Mouse (Mus musculus): ENCODE data around the gene Osbpl10.

Osbpl10 gene

GRCm38 (mm10) chr9:115034788-115035187, 56.4 kb downstream of the Osbpl10 start:
- DNase-seq = no peak

GRCm38 (mm10) chr9:115038215-115038614, 59.8 kb downstream of the Osbpl10 start:
- DNase-seq = no peak

GRCm38 (mm10) chr9:115038686-115039085, 60.3 kb downstream of the Osbpl10 start:
- no peak for DNase-seq

GRCm38 (mm10) chr9:115039245-115039644, 60.9 kb downstream of the Osbpl10 start:
- no peak for DNase-seq

GRCm38 (mm10) chr9:115042571-115042970, 64.2 kb downstream of the Osbpl10 start:
- no peak for DNase-seq

- DNase-seq = no peak
Measured at GRCm38 (mm10) chr9:115042971-115043706, 64.8 kb downstream of the Osbpl10 start.

- DNase-seq = no peak
Measured at GRCm38 (mm10) chr9:115043881-115044770, 65.8 kb downstream of the Osbpl10 start.

GRCm38 (mm10) chr9:115045087-115045800, 66.9 kb downstream of the Osbpl10 start:
- DNase-seq = no peak

- DNase-seq = no peak
Measured at GRCm38 (mm10) chr9:115046701-115047100, 68.3 kb downstream of the Osbpl10 start.

GRCm38 (mm10) chr9:115048340-115048739, 70.0 kb downstream of the Osbpl10 start:
- DNase-seq = no peak

- DNase-seq = no peak
Measured at GRCm38 (mm10) chr9:115048861-115049260, 70.5 kb downstream of the Osbpl10 start.

- no peak for DNase-seq
Measured at GRCm38 (mm10) chr9:115049981-115050720, 71.8 kb downstream of the Osbpl10 start.

GRCm38 (mm10) chr9:115051976-115052375, 73.6 kb downstream of the Osbpl10 start:
- no peak for DNase-seq

- DNase-seq = no peak
Measured at GRCm38 (mm10) chr9:115053779-115054178, 75.4 kb downstream of the Osbpl10 start.

- no peak for DNase-seq
Measured at GRCm38 (mm10) chr9:115055041-115055830, 76.9 kb downstream of the Osbpl10 start.

GRCm38 (mm10) chr9:115058806-115059205, 80.4 kb downstream of the Osbpl10 start:
- no peak for DNase-seq

- no peak for DNase-seq
Measured at GRCm38 (mm10) chr9:115064834-115065233, 86.5 kb downstream of the Osbpl10 start.

GRCm38 (mm10) chr9:115067071-115067470, 88.7 kb downstream of the Osbpl10 start:
- DNase-seq = no peak

- no peak for DNase-seq
Measured at GRCm38 (mm10) chr9:115075191-115075590, 96.8 kb downstream of the Osbpl10 start.

- DNase-seq = peak; percentile 5 to 11
Measured at GRCm38 (mm10) chr9:115088295-115088993, 110.1 kb downstream of the Osbpl10 start.

GRCm38 (mm10) chr9:115089644-115090043, 111.3 kb downstream of the Osbpl10 start:
- no peak for DNase-seq

Data from thymus, adult 18-20 months (tissue).